Mouse (Mus musculus) spleen, adult 2 months (tissue): Measurements from ENCODE around the gene Swt1.

Experiments
- CTCF ChIP-seq: fragments of 200-500 bp; IDR thresholded peaks from 2 replicates; pipeline ENCODE4 v1.5.1; 2011; ENCODE audit warnings: mild to moderate bottlenecking, inconsistent platforms; ENCODE audit not compliant: insufficient read depth, insufficient read length, insufficient replicate concordance; ENCODE audit errors: extremely low read depth
- POLR2A ChIP-seq: fragments of 200-500 bp; IDR thresholded peaks from 2 replicates; pipeline ENCODE4 v1.6.1; 2011; ENCODE audit warnings: low read depth, low read length, inconsistent platforms

DNA sequence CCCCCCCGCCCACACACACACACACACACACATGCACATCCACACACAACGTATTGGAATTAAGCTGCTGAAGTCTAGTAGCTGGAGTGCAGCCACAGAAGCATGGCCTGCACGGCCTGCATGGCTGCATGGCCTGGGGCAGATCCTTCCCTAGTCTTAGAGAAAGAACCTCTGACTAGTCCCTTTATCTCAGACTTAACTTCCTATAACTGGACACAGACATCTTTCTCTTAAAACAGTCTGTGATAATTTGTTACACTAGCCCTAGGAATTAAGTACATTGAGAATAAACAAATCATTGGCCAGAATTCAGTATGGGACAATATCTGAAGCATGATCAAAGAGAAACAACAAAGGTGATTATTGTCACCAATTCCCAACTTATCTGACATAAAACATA lies 85.9 kb downstream of the Swt1 start:
- TF ChIP-seq CTCF (no peak), POLR2A (no peak)
